Mouse (Mus musculus) limb, embryonic 10.5 days (tissue): ENCODE measurements around the gene Lingo1. TPM values are rescaled to one million over a fixed set of nuclear protein-coding genes. Genes with fewer than 3 reads are reported as not detected.

Experiments used
- DNase-seq: peaks from one replicate; pipeline ENCODE4 v3.0.0-alpha.2; 2017; ENCODE audit warnings: low spot score
- H3K27ac ChIP-seq: fragments of 300-500 bp; sonication (generic); 2 replicates; pipeline ENCODE4 v1.5.1; 2016; ENCODE audit warnings: mild to moderate bottlenecking
- H3K27me3 ChIP-seq: fragments of 300-500 bp; sonication (generic); 2 replicates; pipeline ENCODE4 v1.6.1; 2016; ENCODE audit warnings: low read depth, mild to moderate bottlenecking; ENCODE audit not compliant: poor library complexity, severe bottlenecking
- H3K36me3 ChIP-seq: fragments of 300-500 bp; sonication (generic); 2 replicates; pipeline ENCODE4 v1.6.1; 2016; ENCODE audit warnings: mild to moderate bottlenecking, moderate library complexity
- H3K4me1 ChIP-seq: fragments of 300-500 bp; sonication (generic); 2 replicates; pipeline ENCODE4 v1.6.1; 2016
- H3K4me3 ChIP-seq: fragments of 300-500 bp; sonication (generic); 2 replicates; pipeline ENCODE4 v1.5.1; 2016; ENCODE audit warnings: mild to moderate bottlenecking, moderate library complexity
- H3K9me3 ChIP-seq: fragments of 300-500 bp; sonication (generic); replicated peaks from 2 replicates; pipeline ENCODE4 v1.6.1; 2016; ENCODE audit warnings: mild to moderate bottlenecking
- WGBS: fragments of 180-500 bp; shearing (Covaris S2); methylation state at CpG from one replicate; pipeline ENCODE4 v1.1.7; 2016; 5-methylcytosine and 5-hydroxymethylcytosine counted together
- polyA plus RNA-seq: library from polyadenylated mRNA; unstranded; fragments of >200 nt; fragmentation: Nextera tagmentation; extraction: Ambion mirVana; gene quantifications from 2 replicates; pipeline ENCODE4 v1.2.1, GENCODE M21; 2016

The Lingo1 gene
- 0.85 and 1.8 TPM in 2 replicates for polyA plus RNA-seq

DNA sequence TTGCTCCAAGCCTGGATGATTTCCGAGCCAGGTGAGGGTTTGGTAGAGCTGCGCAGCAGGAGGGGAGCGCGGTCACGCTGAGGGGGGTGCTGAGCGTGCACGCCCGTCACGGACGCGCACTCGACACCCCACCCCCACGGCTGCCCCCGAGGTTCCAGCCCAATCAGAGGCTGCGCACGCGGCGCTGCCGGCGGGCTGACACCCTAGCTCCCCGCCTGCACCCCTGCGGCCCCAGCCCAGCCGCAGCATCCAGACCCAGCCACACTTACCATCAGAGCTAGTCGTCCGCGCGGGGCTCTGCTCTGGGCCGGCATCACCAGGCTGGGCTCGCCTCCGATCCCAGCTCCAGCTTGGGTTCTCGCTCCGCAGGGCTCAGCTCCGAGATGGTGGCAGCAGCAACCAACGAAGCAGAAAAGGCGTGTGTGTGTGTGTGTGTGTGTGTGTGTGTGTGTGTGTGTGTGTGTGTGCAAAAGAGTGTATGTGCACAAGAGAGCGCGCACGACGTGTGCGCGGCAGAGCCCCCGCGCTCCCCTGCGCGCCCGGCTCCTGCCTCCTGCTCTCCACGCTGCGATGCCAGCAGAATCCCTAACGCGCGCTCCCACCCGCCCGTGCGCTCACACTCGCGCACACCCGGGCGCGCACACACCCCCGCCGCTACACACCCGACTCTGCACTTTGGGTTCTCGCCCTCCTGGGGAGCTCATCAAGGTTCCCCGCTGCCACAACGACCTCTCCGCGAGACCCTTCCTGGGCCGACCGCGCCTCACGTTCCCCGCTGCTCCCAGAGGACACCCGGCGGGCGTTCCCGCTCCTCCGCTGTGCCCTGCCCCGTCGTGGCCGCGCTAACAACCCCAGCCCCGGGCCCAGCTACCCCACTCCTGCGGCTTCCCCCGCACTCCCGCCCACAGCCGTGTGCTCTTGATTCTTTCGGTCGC is at the start of gene Lingo1:
Gene Lingo1 (minus strand): TSS at position 748 of the 935 bp plus-strand sequence.
- H3K27me3 ChIP-seq = peaks cover 94% of the 10 kb centered on the region
- peak within 1 kb of the TSS; percentile 59 for H3K4me3 ChIP-seq
- H3K4me1 ChIP-seq = peaks cover 20% of the 10 kb centered on the region
- under 1% methylated on average over 88 of the region's 88 CpGs for WGBS
- H3K27ac ChIP-seq = 0 out of 2 replicates have a peak within 1 kb of the TSS, but pooled peaks have one; percentile 3
- DNase-seq = peak; percentile 63
- H3K36me3 ChIP-seq = no peaks in the 10 kb centered on the region
- H3K9me3 ChIP-seq = no peaks in the 10 kb centered on the region

GRCm38 (mm10) chr9:56844644-56845043 is 48.4 kb upstream of the Lingo1 start:
- no peak for DNase-seq
- Histone ChIP-seq H3K4me3 (no peak overlapping the region), H3K27ac (no peak overlapping the region), H3K36me3 (no peaks in the 10 kb centered on the region), H3K27me3 (peaks cover 31% of the 10 kb centered on the region), H3K4me1 (peaks cover 36% of the 10 kb centered on the region), H3K9me3 (no peaks in the 10 kb centered on the region)
- WGBS = 72% methylated on average over 8 of the region's 8 CpGs

GRCm38 (mm10) chr9:56843679-56844188 is 47.5 kb upstream of the Lingo1 start:
- no peaks in the 10 kb centered on the region for H3K9me3 ChIP-seq
- 37% methylated on average over 7 of the region's 7 CpGs for WGBS
- H3K27me3 ChIP-seq = peaks cover 35% of the 10 kb centered on the region
- no peaks in the 10 kb centered on the region for H3K36me3 ChIP-seq
- peaks cover 36% of the 10 kb centered on the region for H3K4me1 ChIP-seq
- H3K4me3 ChIP-seq = no peak overlapping the region
- peak; percentile 74 for DNase-seq
- H3K27ac ChIP-seq = no peak overlapping the region

DNA sequence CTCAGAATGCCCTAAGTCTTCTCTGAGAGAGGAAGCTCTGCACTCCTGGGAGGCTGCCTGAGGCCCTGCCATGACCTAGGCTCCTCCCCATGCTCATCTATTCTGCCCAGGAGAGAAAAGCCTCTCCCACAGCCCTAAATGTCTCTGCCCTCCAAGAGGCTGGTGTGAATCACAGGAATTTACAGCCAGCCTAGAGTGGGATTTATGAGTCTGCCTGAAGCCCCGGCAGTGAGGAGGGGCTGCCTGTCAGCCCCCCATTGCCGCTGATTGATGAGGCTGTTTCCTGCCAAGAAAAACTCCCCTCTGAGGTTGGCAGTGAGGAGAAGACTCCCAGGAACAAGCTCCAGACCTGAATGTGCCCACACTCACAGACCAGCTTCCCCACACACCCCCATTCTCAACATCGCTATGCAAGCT is 46.0 kb upstream of the Lingo1 start:
- Histone ChIP-seq H3K4me3 (peak overlapping the region; percentile 1; the same call in 1 of the 2 replicates), H3K27ac (peak overlapping the region; percentile 72; the same call in 1 of the 2 replicates), H3K9me3 (no peaks in the 10 kb centered on the region), H3K4me1 (peaks cover 36% of the 10 kb centered on the region), H3K27me3 (peaks cover 35% of the 10 kb centered on the region), H3K36me3 (no peaks in the 10 kb centered on the region)
- 4% methylated on average over 3 of the region's 3 CpGs for WGBS
- peak; percentile 60 for DNase-seq

- no peaks in the 10 kb centered on the region for H3K9me3 ChIP-seq
- peaks cover 35% of the 10 kb centered on the region for H3K27me3 ChIP-seq
- no peak for DNase-seq
- H3K36me3 ChIP-seq = no peaks in the 10 kb centered on the region
- peak overlapping the region; percentile 72; the same call in 1 of the 2 replicates for H3K27ac ChIP-seq
- peak overlapping the region; percentile 1; the same call in 1 of the 2 replicates for H3K4me3 ChIP-seq
- H3K4me1 ChIP-seq = peaks cover 36% of the 10 kb centered on the region
These were observed 45.6 kb upstream of the Lingo1 start for GRCm38 (mm10) chr9:56841864-56842263.

GRCm38 (mm10) chr9:56840721-56841120 is 44.5 kb upstream of the Lingo1 start:
- H3K36me3 ChIP-seq = no peaks in the 10 kb centered on the region
- H3K9me3 ChIP-seq = no peaks in the 10 kb centered on the region
- H3K27me3 ChIP-seq = peaks cover 34% of the 10 kb centered on the region
- peak overlapping the region; percentile 56; the same call in 1 of the 2 replicates for H3K27ac ChIP-seq
- H3K4me3 ChIP-seq = no peak overlapping the region
- WGBS = 77% methylated on average over 5 of the region's 5 CpGs
- peaks cover 36% of the 10 kb centered on the region for H3K4me1 ChIP-seq
- DNase-seq = no peak

- H3K4me3 ChIP-seq = no peak overlapping the region
- H3K27ac ChIP-seq = no peak overlapping the region
- no peaks in the 10 kb centered on the region for H3K36me3 ChIP-seq
- H3K27me3 ChIP-seq = peaks cover 45% of the 10 kb centered on the region
- H3K9me3 ChIP-seq = no peaks in the 10 kb centered on the region
- DNase-seq = no peak
- whole genome bisulfite sequencing = 76% methylated on average over 5 of the region's 5 CpGs
- H3K4me1 ChIP-seq = peaks cover 10% of the 10 kb centered on the region; the same call in 1 of the 2 replicates
These were observed 38.9 kb upstream of the Lingo1 start for GRCm38 (mm10) chr9:56835152-56835551.

DNA sequence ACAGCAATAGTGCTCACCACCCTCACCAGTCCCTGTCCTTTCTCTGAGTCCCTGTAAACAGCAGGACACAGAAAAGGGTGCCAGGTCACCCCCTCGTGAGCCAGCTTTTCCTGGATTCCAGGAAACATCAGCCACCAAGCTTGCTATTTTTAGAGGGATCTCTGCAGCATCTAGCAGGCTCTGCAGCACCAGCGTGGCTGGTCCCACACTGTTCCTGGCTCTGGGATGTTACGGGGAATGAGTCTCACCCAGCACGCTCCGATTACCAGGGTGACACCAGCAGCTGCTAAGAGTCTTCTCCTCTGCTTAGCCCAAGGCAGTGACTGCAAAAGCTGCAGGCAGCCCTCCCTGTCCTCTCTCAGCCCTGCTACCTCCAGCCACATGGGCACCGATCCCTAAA is 36.6 kb upstream of the Lingo1 start:
- Histone ChIP-seq H3K27me3 (peaks cover 46% of the 10 kb centered on the region), H3K36me3 (no peaks in the 10 kb centered on the region), H3K4me3 (no peak overlapping the region), H3K9me3 (no peaks in the 10 kb centered on the region), H3K27ac (no peak overlapping the region), H3K4me1 (peaks cover 10% of the 10 kb centered on the region; the same call in 1 of the 2 replicates)
- 22% methylated on average over 6 of the region's 6 CpGs for WGBS
- DNase-seq = no peak

DNA sequence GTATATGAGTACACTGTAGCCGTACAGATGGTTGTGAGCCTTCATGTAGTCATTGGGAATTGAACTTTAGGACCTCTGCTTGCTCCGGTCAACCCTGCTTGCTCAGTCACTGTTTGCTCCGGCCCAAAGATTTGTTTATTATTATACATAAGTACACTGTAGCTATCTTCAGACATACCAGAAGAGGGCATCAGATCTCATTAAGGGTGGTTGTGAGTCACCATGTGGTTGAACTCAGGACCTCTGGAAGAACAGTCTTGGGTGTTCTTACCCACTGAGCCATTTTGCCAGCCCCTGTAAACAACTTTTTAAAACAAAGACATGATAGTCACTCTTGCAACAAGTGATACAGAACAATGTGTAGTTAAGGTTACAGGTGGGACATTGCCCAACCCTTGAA is 35.6 kb upstream of the Lingo1 start:
- Histone ChIP-seq H3K9me3 (no peaks in the 10 kb centered on the region), H3K27ac (no peak overlapping the region), H3K4me1 (peaks cover 10% of the 10 kb centered on the region; the same call in 1 of the 2 replicates), H3K36me3 (no peaks in the 10 kb centered on the region), H3K4me3 (no peak overlapping the region), H3K27me3 (peaks cover 50% of the 10 kb centered on the region)
- DNase-seq = no peak
- WGBS = 85% methylated on average over 3 of the region's 3 CpGs

DNA sequence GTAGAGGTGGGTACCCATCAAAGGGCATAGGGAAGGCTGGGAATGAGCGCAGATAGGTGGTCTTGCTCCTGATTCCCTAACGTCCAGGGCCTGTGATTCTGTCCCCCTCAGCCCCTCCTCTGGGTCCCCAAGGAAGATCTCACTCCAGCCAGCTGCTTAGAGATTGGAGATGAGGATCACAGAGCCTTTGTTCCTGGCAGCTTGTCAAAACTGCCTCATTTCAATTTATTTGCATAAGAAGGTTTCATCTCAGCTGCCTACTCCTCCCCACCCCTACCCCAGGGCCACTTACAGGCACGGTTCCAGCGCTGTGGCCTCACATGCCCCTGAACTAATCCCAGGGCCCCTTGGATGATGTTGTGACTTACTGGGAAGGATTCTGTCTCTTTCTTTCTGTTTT is 33.9 kb upstream of the Lingo1 start:
- Histone ChIP-seq H3K36me3 (no peaks in the 10 kb centered on the region), H3K4me1 (peaks cover 20% of the 10 kb centered on the region), H3K4me3 (no peak overlapping the region), H3K27ac (no peak overlapping the region), H3K9me3 (no peaks in the 10 kb centered on the region), H3K27me3 (peaks cover 57% of the 10 kb centered on the region)
- 24% methylated on average over 4 of the region's 4 CpGs for WGBS
- no peak for DNase-seq

DNA sequence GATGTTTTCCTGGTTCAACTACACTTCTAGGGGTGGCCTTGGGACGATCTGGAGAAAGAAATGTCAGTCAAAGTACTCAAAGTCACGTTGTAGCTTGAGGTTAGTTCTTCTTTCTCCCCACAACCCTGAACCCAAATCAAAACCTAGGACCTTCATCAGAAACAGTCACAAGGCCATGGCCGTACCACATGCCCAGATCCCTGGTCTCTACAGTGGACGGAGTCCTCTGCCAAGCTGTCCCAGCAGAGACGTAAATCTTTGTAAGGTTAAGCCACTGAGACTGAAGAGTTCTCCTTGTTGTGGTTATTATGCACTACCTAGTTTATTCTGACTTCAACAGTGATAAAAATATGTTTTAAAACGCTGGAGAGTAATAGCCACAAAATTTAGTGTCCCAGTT is 32.6 kb upstream of the Lingo1 start:
- Histone ChIP-seq H3K4me1 (peaks cover 25% of the 10 kb centered on the region), H3K9me3 (no peaks in the 10 kb centered on the region), H3K36me3 (no peaks in the 10 kb centered on the region), H3K27ac (no peak overlapping the region), H3K4me3 (no peak overlapping the region), H3K27me3 (peaks cover 59% of the 10 kb centered on the region)
- DNase-seq = no peak
- 84% methylated on average over 6 of the region's 6 CpGs for WGBS

DNA sequence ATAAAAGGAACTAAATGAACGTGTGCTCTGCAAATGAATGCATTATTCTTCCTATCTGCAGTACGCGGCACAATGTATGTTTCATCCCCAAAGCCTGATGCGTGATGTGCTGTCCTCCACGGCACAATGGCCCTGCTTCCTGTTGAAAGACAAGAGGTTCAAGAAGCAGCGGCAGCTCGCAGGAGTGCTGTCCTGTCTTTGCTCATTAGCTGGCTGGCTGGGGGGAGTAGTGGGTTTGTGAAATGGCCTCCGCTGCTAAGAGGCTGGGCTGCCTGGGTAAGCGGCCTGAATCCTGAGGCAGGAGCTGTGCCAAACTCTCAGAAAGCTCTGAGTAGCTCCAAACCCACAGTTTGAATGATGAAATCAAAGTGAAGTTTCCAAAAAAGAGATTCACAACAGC is 31.9 kb upstream of the Lingo1 start:
- no peak for DNase-seq
- H3K27me3 ChIP-seq = peaks cover 52% of the 10 kb centered on the region
- H3K9me3 ChIP-seq = no peaks in the 10 kb centered on the region
- no peak overlapping the region for H3K27ac ChIP-seq
- H3K4me1 ChIP-seq = peaks cover 22% of the 10 kb centered on the region
- no peak overlapping the region for H3K4me3 ChIP-seq
- H3K36me3 ChIP-seq = no peaks in the 10 kb centered on the region
- WGBS = 45% methylated on average over 9 of the region's 9 CpGs
